Mouse (Mus musculus): Measurements from ENCODE around the gene Mup5.
"Not testable (repeated sequence)": the region's sequence is repeated elsewhere in the genome, so short reads cannot be mapped to it uniquely, and the experiment has no call there.

DNA sequence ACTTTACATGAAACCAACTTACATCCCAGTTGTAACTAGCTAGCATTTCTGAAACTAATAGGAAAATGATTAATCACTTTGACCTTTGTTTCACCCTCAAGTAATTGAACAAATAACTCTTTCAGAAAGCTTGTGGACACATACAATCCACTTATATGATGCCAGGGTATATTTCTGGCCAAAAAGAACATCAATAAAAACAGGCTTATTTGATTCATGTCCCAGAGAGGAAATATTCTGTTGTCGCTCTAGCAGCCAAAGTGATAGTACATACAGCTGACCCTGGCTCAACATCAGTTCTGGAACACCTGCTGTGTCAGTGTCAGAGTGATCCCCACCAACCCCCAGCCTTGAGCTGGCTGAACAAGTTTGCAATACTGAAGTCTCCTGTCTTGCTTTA is 50.8 kb downstream of the Mup5 start:
- not testable (repeated sequence) for TF ChIP-seq ETS1 (IDR thresholded peaks at IDR 0.05; ENCODE audit: low read depth, low read length); GATA1 (IDR thresholded peaks at IDR 0.05; ENCODE audit: low read depth, low read length); MAX (IDR thresholded peaks at IDR 0.05; ENCODE audit: low read length)

Measured in MEL (cell line).